Mouse (Mus musculus): ENCODE data around the gene Ramp1. TPM values are rescaled to one million over a fixed set of nuclear protein-coding genes. Genes with fewer than 3 reads are reported as not detected.

Gene Ramp1
- total RNA-seq, 1 experiment: 0.40 TPM

DNA sequence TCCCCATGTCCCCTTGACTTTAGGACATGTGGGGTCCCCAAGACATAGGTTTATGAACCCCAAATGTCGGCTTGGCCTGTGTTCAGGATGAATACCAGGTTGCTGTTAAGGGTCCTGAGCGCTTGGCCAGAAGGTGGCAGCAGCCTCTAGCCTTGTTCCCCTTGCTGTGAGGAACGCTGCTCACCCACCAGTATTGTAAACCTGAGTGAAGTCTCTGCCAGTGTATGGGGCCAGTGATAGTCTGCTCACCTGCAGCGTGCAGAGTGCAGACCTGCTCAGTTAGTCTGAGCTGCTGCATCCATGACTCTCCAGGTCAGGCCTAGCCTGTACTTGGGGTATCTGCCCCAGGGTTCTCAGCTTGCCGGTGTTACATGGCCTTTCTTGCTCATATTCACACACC, 536 bp upstream of the Ramp1 start:
- Histone ChIP-seq H3K4me3 (ENCODE audit: insufficient read depth in 1 of 2, low read depth in 1 of 2, low read length in 2 of 2, poor library complexity in 1 of 2, severe bottlenecking in 1 of 2) (no peak overlapping the region), H3K27ac (ENCODE audit: insufficient read depth, low read depth, low read length, poor library complexity, severe bottlenecking) (no peak overlapping the region), H3K4me1 (ENCODE audit: control insufficient read depth in 2 of 2, insufficient read depth in 2 of 2, low read length in 2 of 2, poor library complexity in 1 of 2) (no peaks in the 10 kb centered on the region), H3K9ac (ENCODE audit: insufficient read depth, low read depth, low read length, poor library complexity, severe bottlenecking) (no peak overlapping the region), H3K9me3 (ENCODE audit: control insufficient read depth, insufficient read depth, low read depth, low read length) (no peaks in the 10 kb centered on the region), H3K36me3 (ENCODE audit: control insufficient read depth, insufficient read depth, low read length, poor library complexity, severe bottlenecking) (no peaks in the 10 kb centered on the region)
- DNase-seq (ENCODE audit: low read depth, low spot score): no peak
- in situ Hi-C loops (cut with MboI; ENCODE audit: low sequenced_read_pairs in 2 of 2, unreplicated experiment in 2 of 2): no loop called here
- TF ChIP-seq ZC3H11A (IDR thresholded peaks at IDR 0.05; ENCODE audit: borderline replicate concordance, low read depth, low read length) (no peak), HCFC1 (IDR thresholded peaks at IDR 0.05; ENCODE audit: borderline replicate concordance, insufficient read depth, low read length) (no peak)

DNA sequence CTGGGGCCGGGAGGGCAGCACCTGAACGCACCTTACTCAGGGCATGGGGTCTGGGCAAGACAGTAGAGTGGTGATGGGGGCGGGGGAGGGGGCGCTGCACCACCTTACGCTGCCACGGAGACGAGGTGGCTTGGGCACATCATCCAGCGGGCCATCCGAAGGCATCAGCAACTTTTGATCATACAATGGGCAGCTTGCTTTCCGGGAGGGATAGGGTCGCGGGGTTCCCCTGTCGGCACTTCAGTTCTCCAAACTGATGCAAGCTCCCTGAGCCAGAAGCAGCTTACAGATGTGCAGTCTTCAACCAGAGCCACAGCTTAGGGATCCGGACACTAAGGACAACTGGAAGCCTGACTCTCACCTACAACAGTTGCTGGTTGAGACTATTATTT, 548 bp downstream of the Ramp1 start:
- Histone ChIP-seq H3K27ac (ENCODE audit: insufficient read depth, low read depth, low read length, poor library complexity, severe bottlenecking) (no peak overlapping the region), H3K36me3 (ENCODE audit: control insufficient read depth, insufficient read depth, low read length, poor library complexity, severe bottlenecking) (no peaks in the 10 kb centered on the region), H3K4me1 (ENCODE audit: control insufficient read depth in 2 of 2, insufficient read depth in 2 of 2, low read length in 2 of 2, poor library complexity in 1 of 2) (no peaks in the 10 kb centered on the region), H3K4me3 (ENCODE audit: insufficient read depth in 1 of 2, low read depth in 1 of 2, low read length in 2 of 2, poor library complexity in 1 of 2, severe bottlenecking in 1 of 2) (peak overlapping the region; percentile 62 to 64), H3K9ac (ENCODE audit: insufficient read depth, low read depth, low read length, poor library complexity, severe bottlenecking) (peak overlapping the region; percentile 31; the same call in 1 of the 2 replicates), H3K9me3 (ENCODE audit: control insufficient read depth, insufficient read depth, low read depth, low read length) (no peaks in the 10 kb centered on the region)
- in situ Hi-C loops (cut with MboI; ENCODE audit: low sequenced_read_pairs in 2 of 2, unreplicated experiment in 2 of 2): no loop called here
- DNase-seq (ENCODE audit: low read depth, low spot score): no peak
- TF ChIP-seq HCFC1 (IDR thresholded peaks at IDR 0.05; ENCODE audit: borderline replicate concordance, insufficient read depth, low read length): no peak

DNA sequence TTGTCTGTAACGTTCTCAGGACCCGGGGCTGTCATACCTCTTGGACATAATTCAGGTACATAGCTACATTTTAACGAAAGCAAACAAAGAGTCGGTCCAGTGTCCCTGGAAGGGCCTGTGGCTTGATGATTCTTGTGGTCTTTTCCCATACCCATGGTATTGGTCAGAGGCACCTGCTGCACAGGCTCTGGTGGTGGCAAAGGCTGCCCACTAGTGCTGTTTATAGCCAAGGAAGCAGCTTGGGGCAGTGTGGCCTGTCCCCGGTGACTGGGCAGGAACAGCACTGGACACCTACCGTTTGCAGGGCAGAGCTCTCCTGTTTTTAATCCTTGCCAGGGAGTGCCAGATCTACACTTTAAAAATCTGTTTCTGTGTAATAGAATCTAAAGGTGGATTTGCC, 1.1 kb downstream of the Ramp1 start:
- Histone ChIP-seq H3K4me1 (ENCODE audit: control insufficient read depth in 2 of 2, insufficient read depth in 2 of 2, low read length in 2 of 2, poor library complexity in 1 of 2) (no peaks in the 10 kb centered on the region), H3K9me3 (ENCODE audit: control insufficient read depth, insufficient read depth, low read depth, low read length) (no peaks in the 10 kb centered on the region), H3K36me3 (ENCODE audit: control insufficient read depth, insufficient read depth, low read length, poor library complexity, severe bottlenecking) (no peaks in the 10 kb centered on the region), H3K27ac (ENCODE audit: insufficient read depth, low read depth, low read length, poor library complexity, severe bottlenecking) (no peak overlapping the region), H3K4me3 (ENCODE audit: insufficient read depth in 1 of 2, low read depth in 1 of 2, low read length in 2 of 2, poor library complexity in 1 of 2, severe bottlenecking in 1 of 2) (no peak overlapping the region), H3K9ac (ENCODE audit: insufficient read depth, low read depth, low read length, poor library complexity, severe bottlenecking) (no peak overlapping the region)
- in situ Hi-C loops (cut with MboI; ENCODE audit: low sequenced_read_pairs in 2 of 2, unreplicated experiment in 2 of 2): no loop called here
- TF ChIP-seq MAFK (IDR thresholded peaks at IDR 0.05; ENCODE audit: insufficient read depth, low read depth, low read length) (no peak), ZC3H11A (IDR thresholded peaks at IDR 0.05; ENCODE audit: borderline replicate concordance, low read depth, low read length) (no peak), CHD2 (IDR thresholded peaks at IDR 0.05; ENCODE audit: low read depth, low read length) (no peak), ZNF384 (IDR thresholded peaks at IDR 0.05; ENCODE audit: low read depth, low read length) (no peak), HCFC1 (IDR thresholded peaks at IDR 0.05; ENCODE audit: borderline replicate concordance, insufficient read depth, low read length) (no peak)
- no peak for DNase-seq (ENCODE audit: low read depth, low spot score)

DNA sequence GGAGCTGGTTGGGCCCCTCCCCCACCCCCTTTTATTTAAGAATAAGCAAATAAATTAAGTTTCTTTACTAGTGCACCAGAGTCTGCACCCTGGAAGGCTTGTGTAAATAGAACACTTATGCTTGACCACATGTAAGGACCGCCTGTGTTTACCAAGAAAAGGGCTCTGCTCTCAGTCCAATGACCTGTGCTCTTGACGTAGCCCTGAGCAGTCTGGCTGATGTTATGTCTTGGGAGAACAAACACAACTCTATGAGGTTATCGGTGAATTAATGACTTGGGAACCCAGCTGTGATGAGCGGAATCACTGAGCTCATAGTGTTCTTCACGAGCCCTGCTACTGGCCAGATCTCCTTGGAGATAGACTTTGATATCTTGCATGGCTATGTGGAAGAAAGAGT, 1.6 kb downstream of the Ramp1 start:
- Histone ChIP-seq H3K4me1 (ENCODE audit: control insufficient read depth in 2 of 2, insufficient read depth in 2 of 2, low read length in 2 of 2, poor library complexity in 1 of 2) (no peaks in the 10 kb centered on the region), H3K9ac (ENCODE audit: insufficient read depth, low read depth, low read length, poor library complexity, severe bottlenecking) (no peak overlapping the region), H3K4me3 (ENCODE audit: insufficient read depth in 1 of 2, low read depth in 1 of 2, low read length in 2 of 2, poor library complexity in 1 of 2, severe bottlenecking in 1 of 2) (no peak overlapping the region), H3K27ac (ENCODE audit: insufficient read depth, low read depth, low read length, poor library complexity, severe bottlenecking) (no peak overlapping the region), H3K9me3 (ENCODE audit: control insufficient read depth, insufficient read depth, low read depth, low read length) (no peaks in the 10 kb centered on the region), H3K36me3 (ENCODE audit: control insufficient read depth, insufficient read depth, low read length, poor library complexity, severe bottlenecking) (no peaks in the 10 kb centered on the region)
- DNase-seq (ENCODE audit: low read depth, low spot score): no peak
- in situ Hi-C loops (cut with MboI; ENCODE audit: low sequenced_read_pairs in 2 of 2, unreplicated experiment in 2 of 2): no loop called here
- TF ChIP-seq HCFC1 (IDR thresholded peaks at IDR 0.05; ENCODE audit: borderline replicate concordance, insufficient read depth, low read length) (no peak), CHD2 (IDR thresholded peaks at IDR 0.05; ENCODE audit: low read depth, low read length) (no peak), MAFK (IDR thresholded peaks at IDR 0.05; ENCODE audit: insufficient read depth, low read depth, low read length) (no peak), ZNF384 (IDR thresholded peaks at IDR 0.05; ENCODE audit: low read depth, low read length) (no peak), ZC3H11A (IDR thresholded peaks at IDR 0.05; ENCODE audit: borderline replicate concordance, low read depth, low read length) (no peak)

DNA sequence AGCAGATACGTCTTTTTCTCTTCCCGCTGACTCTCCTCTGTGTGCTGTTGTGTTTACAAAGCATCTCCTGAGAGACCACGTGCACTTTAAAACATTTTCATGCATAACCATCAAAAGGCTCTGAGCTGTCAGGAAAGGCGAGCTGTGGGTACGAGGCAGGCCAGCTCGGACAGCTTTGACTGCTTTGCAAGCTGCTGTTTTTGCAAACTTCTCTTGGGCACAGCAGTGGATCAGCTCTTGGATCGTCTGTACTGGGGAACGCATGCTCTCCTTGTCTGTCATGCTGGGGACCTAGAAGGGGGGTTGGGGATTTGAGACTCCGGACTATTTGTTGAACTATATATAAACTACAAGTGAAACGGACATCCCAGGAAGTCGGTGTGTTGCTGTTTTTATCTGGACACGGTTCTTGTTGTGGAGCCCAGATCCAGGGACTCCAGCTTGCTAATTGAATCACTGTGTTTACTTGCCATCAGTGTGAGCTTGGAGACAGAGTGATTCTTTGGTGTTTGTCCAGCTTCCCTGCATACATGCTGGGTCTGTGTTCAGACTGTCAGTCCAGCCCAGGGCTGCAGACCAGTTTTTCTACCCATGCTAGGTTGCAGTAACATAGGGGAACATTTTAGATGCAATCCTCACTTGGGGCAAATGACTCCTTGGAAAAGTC, 2.3 kb downstream of the Ramp1 start:
- TF ChIP-seq HCFC1 (IDR thresholded peaks at IDR 0.05; ENCODE audit: borderline replicate concordance, insufficient read depth, low read length) (no peak), MAFK (IDR thresholded peaks at IDR 0.05; ENCODE audit: insufficient read depth, low read depth, low read length) (no peak), ZC3H11A (IDR thresholded peaks at IDR 0.05; ENCODE audit: borderline replicate concordance, low read depth, low read length) (no peak), CHD2 (IDR thresholded peaks at IDR 0.05; ENCODE audit: low read depth, low read length) (no peak), ZNF384 (IDR thresholded peaks at IDR 0.05; ENCODE audit: low read depth, low read length) (no peak)
- in situ Hi-C loops (cut with MboI; ENCODE audit: low sequenced_read_pairs in 2 of 2, unreplicated experiment in 2 of 2): no loop called here
- no peak overlapping the region for H3K9ac ChIP-seq (ENCODE audit: insufficient read depth, low read depth, low read length, poor library complexity, severe bottlenecking)
- no peaks in the 10 kb centered on the region for H3K9me3 ChIP-seq (ENCODE audit: control insufficient read depth, insufficient read depth, low read depth, low read length)
- H3K36me3 ChIP-seq (ENCODE audit: control insufficient read depth, insufficient read depth, low read length, poor library complexity, severe bottlenecking): no peaks in the 10 kb centered on the region
- H3K4me3 ChIP-seq (ENCODE audit: insufficient read depth in 1 of 2, low read depth in 1 of 2, low read length in 2 of 2, poor library complexity in 1 of 2, severe bottlenecking in 1 of 2): no peak overlapping the region
- no peaks in the 10 kb centered on the region for H3K4me1 ChIP-seq (ENCODE audit: control insufficient read depth in 2 of 2, insufficient read depth in 2 of 2, low read length in 2 of 2, poor library complexity in 1 of 2)
- no peak overlapping the region for H3K27ac ChIP-seq (ENCODE audit: insufficient read depth, low read depth, low read length, poor library complexity, severe bottlenecking)
- DNase-seq (ENCODE audit: low read depth, low spot score): no peak

All from ES-E14 (cell line).